Mouse (Mus musculus): ENCODE results near the gene Tekt1.
A peak's percentile ranks its signal among the peaks of the same experiment; 100 is the strongest.

The Tekt1 gene

DNA sequence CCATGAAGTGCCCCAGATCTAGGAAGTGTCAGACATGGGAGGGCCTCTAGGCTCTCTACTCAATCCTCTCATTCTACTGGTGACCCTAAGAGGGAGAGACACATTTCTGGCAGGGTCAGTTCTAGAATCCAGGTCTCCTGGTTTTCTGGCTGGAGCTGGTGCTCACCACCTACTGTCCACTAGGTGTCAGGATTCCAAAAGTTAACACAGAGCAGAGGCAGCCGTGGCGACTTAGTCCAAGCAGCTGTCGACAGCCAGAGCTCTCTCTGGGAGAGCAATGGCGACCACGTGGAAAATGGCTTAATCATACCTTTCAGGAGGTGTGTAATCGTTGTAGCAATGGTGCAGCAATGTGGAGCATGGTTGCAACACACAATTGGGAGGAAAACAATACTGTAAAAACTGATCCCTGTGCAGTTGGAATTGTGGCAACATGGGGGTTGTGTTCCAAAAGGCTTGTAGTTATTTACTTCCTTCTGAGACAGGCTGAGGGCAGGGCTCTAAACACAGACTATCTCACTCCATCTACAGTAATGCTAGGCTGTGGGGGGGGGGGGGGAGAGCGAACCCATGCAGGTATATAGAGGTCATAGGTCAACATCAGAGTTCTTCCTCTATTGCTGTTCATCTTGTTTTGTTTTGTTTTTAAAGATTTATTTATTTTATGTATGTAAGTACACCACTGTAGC is 19.5 kb downstream of the Tekt1 start:
- peak; percentile 59 for DNase-seq (ENCODE audit: low read depth)

DNA sequence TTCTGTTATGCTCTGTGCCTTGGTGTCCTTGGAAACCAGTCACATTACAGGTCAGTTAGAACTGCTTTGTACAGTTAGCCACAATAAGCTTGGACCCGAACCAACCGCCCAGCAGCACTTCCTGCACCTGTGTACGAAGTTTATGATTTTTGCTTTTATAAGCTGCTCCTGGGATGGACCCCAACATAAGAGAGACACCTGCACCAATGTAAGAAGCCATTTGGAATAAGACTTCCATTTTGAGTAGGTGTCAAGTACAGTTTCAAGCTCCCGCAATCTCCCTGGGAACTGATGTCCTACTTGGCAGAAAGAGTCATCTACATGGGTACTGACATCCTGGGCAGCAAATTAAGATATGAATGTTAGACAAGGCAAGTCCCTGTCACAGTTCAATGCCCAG is 22.5 kb downstream of the Tekt1 start:
- no peak for DNase-seq (ENCODE audit: low read depth)

DNA sequence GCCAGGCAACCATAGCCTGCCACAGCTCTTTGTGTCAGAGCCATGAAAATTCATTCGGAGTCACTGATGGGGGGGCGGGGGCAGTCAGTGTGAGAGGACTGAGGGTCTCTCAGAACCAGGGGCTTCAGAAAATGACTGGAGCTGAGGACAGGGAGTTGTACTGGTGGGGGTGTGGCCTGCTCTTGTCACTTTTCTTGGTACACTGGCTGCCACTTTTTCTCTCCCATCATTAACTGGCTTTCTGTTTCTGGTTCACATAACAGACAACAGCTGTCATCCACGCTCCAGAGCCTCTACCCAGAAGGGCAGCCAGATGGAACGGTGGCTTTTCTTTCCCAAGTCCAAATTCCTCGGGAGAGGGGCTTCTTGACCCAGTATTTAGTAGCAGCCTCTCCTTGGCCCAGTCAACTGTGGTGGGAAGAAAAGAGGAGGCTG is 23.8 kb downstream of the Tekt1 start:
- DNase-seq (ENCODE audit: low read depth), result no peak

DNA sequence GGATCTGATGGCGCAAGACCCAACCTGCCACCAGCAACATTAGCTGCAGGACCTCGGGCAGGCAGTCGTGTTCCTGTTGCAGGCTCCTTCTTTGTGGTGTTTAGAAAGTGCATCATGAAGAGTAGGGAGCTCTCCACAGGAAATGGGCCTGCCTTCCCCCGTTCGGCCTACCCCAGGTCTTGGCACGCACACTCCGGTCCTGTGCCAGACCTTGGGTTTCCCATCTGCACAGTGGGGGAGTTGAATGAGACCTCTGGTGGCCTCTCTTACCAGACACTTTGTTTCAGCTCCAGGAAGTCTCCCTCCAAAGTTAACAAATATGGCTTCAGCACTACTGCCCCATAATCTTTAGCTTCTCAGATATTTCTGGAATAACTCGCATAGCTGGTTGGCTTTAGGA is 25.5 kb downstream of the Tekt1 start:
- no peak for DNase-seq (ENCODE audit: low read depth)

- DNase-seq (ENCODE audit: low read depth), result no peak
Observed at GRCm38 (mm10) chr11:72334653-72335052, 27.6 kb downstream of the Tekt1 start.

- DNase-seq (ENCODE audit: low read depth), result no peak
Observed at GRCm38 (mm10) chr11:72332951-72333667, 29.1 kb downstream of the Tekt1 start.

DNA sequence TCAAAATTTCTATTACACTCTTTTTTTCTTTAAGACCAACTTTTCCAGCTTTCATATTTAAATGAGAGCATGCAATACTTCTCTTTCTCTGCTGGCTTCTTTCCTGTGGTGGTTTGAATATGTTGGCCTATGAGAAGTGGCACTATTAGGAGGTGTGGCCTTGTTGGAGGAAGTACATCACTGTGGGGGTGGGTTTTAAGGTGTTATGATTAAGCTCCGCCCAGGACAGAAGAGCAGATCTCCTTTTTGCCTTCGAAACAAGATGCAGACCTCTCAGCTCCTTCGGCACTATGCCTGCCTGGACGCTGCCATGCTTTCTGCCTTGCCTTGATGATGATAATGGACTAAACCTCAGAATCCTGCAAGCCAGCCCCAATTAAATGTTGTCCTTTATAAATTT is 36.5 kb downstream of the Tekt1 start:
- peak; percentile 24 for DNase-seq (ENCODE audit: low read depth)

GRCm38 (mm10) chr11:72324431-72324830 is 37.8 kb downstream of the Tekt1 start:
- peak; percentile 46 for DNase-seq (ENCODE audit: low read depth)

DNA sequence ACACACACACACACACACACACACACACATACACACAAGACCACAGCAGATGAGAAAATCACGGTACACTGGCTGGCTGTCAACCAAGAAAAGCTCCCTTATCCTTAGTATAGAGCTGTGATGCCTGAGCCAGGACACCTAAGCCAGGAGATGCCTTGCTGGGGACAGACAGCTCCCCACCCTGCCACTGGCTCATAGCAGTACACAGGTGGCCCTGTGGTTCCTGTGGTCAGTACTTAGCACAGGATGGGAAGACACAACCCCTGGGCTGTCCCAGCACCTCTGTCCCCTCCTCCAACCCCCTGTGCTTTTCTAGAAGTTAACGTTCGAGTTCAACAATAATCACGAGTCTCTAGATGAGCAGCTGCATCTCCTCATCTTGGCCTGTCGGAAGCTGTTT is 44.2 kb downstream of the Tekt1 start:
- DNase-seq (ENCODE audit: low read depth), result no peak

GRCm38 (mm10) chr11:72314151-72314895 is 47.9 kb downstream of the Tekt1 start, which contains the start of gene Fbxo39:
Gene Fbxo39 (plus strand): TSS chr11:72314444.
- no peak for DNase-seq (ENCODE audit: low read depth)

DNA sequence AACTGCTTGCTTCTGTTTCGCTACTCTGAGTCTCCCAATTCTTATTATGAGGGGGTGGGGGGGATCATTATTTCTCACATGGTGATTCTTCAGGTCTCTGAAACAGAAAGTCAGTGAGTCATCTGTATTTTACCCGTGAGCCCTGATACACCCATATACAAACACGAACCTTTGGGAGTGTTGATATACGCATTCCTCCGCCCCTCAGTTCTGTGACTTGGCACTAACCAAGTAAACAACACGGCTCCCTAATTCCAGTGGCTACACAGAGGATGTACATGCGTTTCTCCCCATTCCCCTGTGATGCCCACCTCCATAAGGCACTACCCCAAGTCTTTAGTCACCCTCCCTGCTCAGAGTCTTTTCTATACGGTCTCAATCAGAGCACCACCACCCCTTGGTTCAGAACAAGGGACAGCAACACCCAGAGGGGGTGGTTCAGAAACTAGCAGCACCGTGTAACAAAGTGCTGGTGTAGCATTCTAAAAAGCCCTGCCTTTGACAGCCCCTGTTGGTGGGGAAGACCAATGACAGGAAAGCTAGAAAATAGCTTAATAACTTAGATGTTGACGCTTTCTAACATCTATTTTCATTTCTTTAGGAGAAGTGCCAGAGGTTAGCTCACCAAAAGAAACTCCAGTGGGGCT is 50.8 kb downstream of the Tekt1 start:
- no peak for DNase-seq (ENCODE audit: low read depth)

GRCm38 (mm10) chr11:72310491-72310890 is 51.8 kb downstream of the Tekt1 start:
- DNase-seq (ENCODE audit: low read depth), result no peak

DNA sequence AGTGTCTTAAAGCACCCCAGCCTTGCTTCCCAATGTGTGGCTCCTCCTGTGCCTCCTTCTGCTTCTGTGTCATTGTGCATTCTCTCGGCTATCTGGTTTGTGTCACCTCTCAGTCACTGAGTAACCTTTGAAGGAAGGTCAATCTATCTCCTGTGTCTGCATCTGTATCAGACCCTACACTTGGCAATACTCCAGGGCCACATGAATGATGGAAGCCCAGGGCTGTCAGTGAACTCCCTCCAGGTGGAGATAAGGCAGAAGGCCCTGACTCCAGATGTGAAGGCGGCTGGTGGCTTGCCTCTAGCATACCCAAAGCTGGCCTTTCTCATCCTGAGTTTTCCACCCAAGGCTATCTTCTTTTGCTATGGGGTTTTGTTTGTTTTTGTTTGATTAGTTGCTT is 53.3 kb downstream of the Tekt1 start:
- no peak for DNase-seq (ENCODE audit: low read depth)

DNA sequence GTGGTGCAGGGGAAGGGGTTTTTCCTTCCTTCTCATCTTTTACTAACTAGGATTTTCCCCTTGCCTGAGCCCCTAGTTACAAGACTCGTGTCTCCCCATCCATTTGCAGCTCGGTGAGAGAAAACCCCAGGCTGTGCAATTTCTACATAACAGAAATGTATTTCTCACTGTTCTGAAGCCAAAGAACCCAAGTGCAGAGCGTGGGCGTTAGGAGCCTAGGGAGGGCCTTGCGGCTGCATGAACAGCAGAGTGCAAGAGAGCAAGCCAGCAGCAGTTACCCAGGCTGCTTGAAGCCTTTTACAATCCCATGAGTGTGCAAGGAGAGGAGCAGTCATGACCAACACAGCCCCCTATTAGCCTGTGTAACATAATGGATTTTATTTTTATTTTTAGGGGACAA is 54.8 kb downstream of the Tekt1 start:
- DNase-seq (ENCODE audit: low read depth), result no peak

- no peak for DNase-seq (ENCODE audit: low read depth)
Observed at GRCm38 (mm10) chr11:72302230-72302629, 60.0 kb downstream of the Tekt1 start.

- peak; percentile 85 for DNase-seq (ENCODE audit: low read depth)
Observed at GRCm38 (mm10) chr11:72301334-72301733, 60.9 kb downstream of the Tekt1 start, which contains the start of gene Xaf1. Gene Xaf1 (plus strand): TSS chr11:72301629.

Data from induced T-regulatory cell, adult 2 months (primary cell).